Mouse (Mus musculus): ENCODE measurements around the gene Sgo2a.

DNA sequence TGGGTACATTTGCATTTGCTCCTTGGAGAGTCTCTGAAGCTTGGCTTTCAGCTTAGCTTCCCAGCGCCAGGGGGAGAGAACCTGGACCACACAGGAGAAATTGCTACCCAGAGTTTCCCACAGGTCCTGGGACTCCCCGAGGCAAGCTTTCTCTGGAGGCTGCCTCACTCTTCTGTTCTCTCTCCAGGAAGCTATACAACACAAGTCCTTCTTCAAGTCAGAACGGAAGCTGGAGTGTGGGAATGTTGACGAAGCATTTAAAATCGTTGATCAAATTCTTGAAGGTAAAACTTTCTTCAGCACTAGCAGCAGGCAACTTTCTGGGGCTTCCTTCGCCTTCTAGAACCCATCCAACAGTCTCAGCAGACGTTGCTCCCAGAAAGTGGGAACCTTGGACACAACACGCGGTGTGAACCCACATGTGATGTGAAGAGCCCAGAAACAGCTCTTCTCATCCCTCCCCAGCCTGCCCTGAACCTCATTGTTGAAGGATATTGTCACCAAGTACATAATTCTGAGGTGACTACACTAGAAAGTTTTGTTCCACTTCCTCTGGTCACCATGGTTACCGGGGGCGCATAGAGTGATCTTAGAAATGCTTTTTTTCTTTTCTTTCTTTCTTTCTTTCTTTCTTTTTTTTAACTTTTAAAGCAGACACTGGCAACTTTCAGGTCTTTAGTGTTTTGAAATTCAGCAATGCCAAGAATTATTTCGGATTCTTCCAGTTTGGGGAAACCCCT lies 77.4 kb downstream of the Sgo2a start:
- no peak for TF ChIP-seq CTCF (IDR thresholded peaks at IDR 0.05; ENCODE audit: control insufficient read depth, insufficient read depth, insufficient read length)
- no peak for TF ChIP-seq MAX (IDR thresholded peaks at IDR 0.05)
- TF ChIP-seq USF1 (IDR thresholded peaks at IDR 0.05; ENCODE audit: low read depth) = no peak
- TF ChIP-seq MYOG (IDR thresholded peaks at IDR 0.05; ENCODE audit: control insufficient read depth, extremely low read depth, insufficient read length) = no peak

Data from C2C12 (cell line).